Mouse (Mus musculus) layer of hippocampus, postnatal 36 days (tissue): ENCODE measurements around the gene Ube2o. TPM values are rescaled to one million over a fixed set of nuclear protein-coding genes. Genes with fewer than 3 reads are reported as not detected.
A peak's percentile ranks its signal among the peaks of the same experiment; 100 is the strongest.

Source experiments
- DNase-seq, 2 experiments: peaks; one replicate each; pipeline ENCODE4 v3.0.0; 2022
- total RNA-seq, 2 experiments: library from RNA; stranded (reverse); gene quantifications; 2 replicates each; pipeline ENCODE4 v1.2.3; 2021

Gene Ube2o
- total RNA-seq, 2 experiments from 2014 or later: 91.3 to 98.8 TPM

DNA sequence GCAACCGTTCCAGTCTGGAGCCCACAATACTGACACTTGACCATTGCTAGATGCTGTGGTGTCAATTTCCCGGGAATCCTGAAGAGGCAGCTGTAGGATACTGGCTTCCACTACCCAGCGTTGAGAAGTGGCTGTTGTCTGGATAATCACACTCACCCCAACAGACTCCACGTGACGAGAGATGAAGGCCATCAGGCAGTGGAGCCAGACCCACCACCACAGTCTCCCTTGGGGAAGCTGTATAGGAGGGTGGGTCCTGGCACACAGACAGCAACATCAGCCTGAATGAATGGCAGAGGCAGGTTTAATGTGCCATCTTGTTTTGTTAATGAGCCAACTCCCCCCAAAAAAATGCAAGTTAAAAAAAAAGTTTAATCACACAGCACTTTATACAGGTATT is 43.9 kb downstream of the Ube2o start:
- no peak for DNase-seq

DNA sequence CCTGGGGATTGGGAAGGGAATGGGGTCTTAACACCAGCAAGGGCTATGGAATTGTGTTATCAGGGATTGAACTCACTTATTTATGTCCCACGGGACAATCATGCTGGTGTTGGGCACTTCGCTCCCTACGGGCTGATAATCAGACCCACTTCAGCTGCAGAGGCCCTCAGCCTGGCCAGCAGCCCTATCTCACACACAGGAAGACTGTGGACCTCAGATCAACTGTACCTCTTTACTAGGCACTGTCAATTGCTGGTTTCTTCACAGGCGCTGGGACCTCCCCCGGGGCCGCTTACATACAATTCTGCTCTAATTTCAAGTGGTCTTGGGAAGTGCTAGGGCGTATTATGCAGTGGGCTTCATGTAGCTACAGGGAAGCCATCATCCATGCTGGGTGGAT is 44.6 kb downstream of the Ube2o start:
- DNase-seq: no peak

DNA sequence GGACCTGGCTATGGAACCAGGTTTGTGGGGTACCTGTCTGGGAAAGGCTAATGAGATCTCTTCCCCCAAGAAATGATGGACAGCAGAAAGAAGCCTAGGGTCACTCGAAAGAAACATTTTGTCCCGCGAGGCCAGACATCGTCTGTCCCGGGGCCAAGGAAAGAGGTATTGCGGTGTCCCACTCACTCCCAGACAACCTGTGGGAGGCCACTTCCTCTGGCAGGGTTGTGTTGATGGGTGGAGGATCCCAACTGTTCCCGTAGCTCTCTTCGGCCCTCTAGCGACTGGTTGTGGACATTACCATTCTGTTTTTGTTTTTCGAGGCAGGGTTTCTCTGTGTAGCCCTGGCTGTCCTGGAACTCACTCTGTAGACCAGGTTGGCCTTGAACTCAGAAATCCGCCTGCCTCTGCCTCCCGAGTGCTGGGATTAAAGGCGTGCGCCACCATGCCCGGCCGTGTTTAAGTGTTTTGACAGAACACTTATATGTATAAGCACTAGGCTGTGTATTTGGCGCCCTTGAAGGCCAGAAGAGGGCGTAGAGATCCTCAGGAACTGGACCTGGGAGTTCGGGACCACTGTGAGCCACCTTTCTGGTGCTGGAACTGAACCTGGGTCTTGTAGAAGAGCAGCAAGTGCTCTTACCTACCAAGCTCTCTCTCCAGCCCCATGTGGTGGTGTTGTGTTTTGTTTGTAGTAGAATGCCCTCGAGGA is 46.9 kb downstream of the Ube2o start:
- peak; percentile 56 to 64 for DNase-seq

DNA sequence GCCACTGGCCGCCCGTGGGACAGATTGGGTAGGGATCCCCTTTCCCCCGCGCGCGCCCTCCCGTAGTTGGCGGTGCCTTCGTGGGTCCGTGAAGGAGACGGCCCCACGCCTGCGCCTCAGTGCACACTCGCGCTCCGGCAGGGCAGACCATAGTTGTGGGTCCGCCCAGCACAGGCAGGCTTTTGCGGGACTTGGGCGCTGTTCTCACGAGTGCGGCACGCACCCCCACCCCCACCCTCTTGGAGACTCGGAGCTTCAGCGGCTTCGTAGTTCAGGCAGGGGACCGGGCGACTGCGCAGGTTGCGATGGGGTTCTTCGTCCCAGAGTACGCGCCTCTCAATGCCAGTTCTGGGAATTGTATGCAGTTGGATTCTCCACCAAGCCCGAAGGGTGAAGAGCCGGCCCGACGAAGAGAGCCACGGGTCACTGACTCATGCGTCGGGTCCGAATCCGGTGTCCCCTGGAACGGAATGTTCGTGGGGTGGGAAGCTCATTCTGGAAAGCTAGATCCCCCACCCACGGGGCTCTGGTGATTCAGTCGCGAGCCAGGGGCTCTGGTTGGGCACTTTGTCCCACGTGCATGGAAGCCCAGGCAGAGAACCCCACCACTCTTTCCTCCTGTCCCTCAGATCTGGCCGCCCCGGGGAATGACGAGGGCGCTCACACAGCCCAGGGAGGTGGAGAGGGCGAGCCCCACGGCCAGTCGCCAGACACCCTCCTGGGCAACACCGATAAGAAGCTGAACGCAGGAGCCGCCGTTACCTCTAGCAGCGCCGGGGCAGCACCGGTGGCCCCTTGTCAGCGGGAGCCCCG is 47.7 kb downstream of the Ube2o start:
- no peak for DNase-seq

DNA sequence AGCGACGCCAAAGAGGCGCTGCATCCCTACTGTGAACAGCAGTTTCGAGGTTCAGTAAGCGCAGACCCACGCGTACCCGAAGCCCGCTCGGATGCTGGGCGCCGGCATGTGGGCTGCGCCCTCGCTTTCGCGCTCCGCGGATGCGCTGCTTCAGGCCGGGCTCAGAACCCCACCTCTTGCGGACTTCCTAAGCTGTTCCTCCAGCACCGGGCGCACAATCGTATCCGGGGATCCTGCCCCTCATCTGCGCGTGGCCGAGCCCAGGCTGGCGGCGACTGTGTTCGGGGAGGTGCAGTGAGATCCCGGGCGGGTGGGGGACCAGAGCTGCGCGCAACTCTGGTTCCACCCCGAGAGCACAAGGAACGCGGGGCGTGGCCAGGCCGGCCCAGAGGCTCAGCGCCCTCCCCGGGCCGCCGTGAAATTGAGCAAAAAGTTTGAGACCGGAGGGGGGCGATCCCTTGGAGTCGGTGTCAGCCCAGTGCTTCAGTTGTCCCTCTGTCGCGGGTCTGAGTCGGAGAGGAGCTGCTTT is 48.4 kb downstream of the Ube2o start:
- peak in 1 of 2 experiments; percentile 36 for DNase-seq

DNA sequence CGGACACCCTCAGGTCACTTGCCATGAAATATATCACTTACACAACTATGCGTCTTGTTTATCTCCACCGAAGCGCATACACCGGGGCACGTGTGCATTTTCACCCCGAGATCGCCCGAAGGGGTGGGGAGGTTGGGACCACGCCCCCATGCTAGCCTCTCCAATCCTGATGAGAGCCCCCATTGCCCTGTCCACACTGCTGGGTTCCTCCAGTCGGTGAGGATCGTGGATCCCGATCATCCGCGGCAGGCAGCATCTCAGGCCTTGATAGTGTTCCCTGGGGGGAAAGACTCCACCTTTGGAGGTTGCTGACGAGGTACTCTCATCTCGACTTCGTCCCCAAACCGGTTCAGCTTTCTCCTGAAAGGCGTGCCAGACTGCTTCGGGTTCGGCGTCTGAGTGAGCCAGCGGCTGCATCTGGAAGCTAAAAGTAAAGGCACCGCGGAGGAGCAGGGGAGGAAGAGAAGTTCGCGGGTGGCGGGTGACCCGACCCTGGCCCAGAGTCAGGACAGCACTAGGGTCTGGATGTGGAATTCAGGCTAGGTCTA is 48.9 kb downstream of the Ube2o start:
- DNase-seq: no peak

DNA sequence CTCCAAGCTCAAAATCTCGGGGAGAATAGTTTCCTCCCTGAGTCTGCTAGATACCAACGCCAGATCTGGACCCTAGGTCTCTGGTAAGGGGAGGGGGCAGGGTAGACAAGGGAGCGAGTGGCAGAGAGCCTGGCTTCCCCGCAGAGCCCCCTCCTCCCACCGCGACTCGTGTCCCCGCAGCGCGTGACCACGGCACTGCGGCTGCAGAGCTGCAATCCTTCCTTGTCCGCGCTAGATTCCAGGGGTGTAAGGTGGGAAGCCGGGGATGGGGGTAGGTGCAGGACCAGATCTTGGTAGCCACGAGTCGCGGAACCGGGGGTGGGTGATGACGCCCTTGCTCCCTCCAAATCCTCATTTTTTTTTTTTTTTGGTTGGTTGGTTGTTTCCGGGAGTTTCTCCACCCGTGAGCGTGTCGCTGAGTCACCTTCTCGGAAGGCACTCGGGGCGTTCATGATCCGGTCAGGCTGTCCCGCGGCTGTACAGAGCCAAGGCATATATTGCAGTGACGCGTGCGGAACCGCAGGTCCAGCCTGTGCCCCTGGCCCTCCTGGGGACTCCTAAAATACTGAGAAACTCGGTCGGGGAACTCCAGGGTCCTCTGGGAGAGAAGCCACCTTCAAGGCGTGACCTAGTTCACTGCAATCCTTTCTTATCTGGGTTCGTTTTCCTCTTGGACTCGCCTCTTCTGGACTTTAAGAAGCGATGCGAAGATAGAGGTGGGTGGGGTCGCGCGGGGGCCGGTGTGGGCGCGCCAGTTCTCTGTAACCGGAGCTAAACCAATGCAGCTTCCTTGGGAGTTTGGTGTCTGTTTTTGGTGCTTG is 49.7 kb downstream of the Ube2o start:
- DNase-seq: no peak

DNA sequence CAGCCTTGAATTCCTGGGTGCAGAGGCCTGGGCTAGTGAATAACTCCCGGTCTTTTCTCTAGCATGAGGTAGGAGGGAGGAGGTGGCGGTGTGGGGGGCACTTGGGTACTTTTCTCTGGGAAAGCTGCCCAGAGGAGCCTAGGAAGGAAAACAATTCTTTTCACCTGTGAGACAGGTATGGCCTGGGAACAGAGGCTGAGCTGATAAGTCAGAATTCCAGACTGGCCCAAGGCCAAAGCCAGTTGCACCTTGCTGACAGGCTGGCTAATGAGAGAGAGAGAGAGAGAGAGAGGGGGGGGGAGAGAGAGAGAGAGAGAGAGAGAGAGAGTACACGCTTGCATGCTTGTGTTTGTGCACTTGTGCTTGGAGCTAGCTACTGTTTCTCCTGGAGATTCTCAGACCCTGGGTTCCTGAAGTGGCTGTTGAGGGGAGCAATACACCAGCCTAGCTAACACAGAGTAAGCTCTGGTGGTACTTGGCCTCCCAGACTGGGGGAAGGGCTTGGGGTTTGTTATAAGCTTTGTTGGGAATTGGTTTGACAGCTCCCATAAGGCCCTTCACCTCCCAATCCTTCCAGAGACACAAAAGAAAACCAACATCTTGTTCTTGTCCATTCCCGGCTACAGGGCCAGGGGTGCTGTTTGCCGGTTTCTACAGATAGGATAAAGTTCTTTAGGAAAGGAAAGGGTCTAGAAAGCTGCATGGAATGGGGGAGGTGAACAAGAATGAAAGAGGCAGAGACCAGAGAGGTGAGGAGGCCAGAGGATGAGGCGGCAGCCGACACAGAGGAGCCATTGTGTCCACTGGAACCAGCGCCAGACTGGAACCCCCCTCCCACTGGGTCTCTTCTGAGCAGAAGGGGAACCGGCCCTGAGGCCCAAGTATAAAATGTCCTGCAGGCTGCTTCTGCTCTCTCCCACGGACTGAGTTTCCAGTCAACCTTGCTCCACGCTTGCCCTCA is 50.8 kb downstream of the Ube2o start, which contains the start of gene Sphk1:
TSS of gene Sphk1 (plus strand) at position 739 of the 961 bp plus-strand sequence.
- DNase-seq: no peak

DNA sequence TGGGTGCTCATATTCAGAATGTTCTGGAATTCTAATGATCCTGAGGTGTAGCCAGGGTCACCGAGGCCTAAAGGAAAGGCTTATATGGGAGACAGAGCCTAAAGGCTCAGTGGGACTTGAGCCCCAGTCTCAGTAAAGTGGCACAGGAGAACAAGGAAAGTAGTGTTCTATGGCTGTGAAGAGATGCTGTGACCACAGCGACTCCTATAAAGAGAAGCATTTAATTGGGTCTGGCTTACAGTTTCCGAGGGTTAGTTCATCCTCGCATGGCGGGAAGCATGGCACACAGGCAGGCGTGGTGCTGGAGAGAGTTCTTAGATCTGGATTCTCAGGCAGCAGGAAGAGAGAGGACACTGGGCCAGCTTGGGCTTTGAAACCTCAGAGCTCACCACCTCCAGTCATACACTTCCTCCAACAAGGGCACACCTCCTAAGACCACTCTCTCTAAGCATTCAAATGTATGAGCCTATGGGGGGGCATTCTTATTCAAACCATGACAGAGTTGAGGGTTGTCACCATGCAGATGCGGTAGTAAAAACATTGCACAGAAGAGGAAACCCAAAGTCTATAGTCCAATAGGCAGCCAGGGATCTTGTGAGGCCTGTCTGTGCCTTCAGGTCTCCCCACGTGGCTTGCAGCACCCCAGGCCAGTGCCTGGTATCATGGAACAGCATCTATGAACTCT is 52.5 kb downstream of the Ube2o start:
- DNase-seq: no peak

DNA sequence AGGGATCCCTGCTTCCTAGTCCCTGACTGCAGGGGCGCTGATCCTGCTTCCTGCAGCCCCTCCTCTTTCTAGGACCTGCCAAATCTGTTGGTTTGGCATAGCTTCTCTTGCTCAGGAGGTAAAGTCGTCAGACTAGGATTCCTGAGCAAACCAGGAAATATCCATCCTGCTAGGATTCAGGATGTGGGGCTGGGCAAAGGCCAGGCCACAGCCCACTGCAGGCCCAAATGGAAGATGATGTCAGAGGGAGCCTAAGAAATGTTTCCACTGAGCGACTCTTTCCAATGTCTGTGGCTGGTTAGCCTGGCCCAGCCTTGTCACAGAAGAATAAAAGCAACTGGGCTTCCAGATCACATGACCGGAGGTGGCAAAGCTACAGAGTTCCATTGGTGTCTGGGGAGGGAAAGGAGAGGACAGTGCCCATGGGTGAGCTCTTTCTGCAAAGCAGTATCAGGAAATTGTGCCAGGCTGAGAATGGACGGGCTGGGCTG is 57.5 kb downstream of the Ube2o start:
- no peak for DNase-seq

DNA sequence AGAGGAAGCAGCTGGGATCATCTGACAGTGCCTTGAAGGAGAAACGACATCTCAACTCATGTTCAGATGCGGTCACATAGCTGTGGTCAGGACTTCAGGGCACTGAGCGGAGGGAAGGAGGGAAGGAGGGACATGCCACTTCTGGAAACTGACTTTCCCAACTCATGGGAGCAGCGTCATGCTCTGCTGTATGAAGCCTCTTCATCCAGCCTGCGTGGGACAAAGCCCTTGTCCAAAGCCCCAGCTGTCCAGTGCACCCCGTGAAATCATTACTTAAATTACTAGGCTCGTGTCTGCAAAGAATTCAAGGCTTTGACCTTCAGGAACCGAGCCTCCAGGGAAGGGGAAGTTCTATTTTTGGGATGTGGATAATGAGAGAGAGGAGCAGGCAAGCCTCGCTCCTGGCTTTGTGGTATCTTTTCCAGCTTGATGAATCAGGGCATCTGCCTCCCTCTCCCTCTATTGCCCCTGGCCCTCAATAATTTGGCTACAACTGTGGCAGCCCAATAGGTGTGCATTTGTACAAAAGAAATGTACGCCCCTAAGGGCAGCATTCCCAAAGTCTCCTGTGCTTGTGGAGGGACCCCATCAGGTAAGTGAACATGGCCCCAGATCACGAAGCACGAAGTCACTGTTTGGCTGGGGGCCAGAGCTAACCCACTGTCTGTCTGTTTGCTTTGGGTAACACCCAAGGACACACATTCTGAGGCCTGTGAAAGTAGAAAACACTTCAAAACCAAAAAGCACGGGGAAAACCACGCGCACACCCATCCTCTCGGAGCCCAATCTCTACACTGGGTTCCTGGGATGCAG is 58.2 kb downstream of the Ube2o start:
- no peak for DNase-seq

DNA sequence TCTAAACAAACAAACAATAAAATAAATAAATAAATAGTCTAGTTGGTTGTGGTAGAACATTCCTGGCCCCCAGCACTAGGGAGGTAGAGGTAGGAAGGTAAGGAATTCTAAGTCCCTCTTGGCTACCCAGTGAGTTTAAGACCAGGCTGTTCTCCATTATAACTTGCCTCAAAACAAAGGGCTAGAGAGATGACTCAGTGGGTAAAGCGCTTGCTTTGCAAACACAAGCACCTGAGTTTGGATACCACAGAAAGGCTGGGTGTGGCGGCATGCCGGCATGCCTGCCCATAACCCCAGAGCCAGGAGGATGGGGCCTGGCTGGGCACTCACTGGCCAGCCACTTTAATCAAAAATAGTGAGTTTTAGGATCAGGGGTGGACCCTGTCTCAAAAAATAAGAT is 59.2 kb downstream of the Ube2o start:
- no peak for DNase-seq

DNA sequence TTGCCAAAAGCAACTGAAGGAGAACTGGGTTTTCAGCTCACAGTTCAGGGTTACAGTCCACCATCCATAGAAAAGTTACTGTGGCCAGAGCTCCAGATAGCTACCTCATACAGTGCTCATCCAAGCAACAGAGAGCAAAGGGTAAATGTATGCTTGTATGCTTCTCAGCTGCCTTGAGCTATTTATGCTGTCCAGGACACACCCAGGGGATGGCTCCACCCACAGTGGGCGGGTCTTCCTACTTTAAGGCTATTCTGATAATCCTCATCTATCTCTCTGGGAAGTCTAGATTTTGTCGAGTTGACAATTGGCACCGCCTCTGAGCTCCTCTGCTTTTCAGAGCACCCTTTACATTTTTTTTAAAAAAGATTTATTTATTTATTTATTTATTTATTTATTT is 60.1 kb downstream of the Ube2o start:
- no peak for DNase-seq

DNA sequence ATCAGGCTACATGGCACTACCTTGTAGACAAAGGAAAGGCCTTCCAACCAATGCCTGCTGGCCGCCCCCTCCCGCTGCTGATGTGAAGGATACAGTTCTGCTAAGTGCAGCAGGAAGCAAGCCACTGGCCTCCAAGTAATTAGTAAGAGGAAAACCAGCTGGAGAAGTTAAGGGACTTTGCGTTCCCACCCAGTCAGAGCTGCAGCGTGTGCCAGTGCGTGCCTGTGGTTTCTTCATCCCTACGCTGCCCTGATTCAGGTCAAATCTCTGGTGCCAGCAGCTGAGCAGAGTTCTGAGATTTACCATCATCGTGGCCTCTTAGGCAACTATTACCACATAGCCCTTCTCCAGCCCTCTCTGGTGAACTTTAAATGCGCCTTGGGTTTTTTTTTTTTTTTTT is 62.8 kb downstream of the Ube2o start:
- no peak for DNase-seq

DNA sequence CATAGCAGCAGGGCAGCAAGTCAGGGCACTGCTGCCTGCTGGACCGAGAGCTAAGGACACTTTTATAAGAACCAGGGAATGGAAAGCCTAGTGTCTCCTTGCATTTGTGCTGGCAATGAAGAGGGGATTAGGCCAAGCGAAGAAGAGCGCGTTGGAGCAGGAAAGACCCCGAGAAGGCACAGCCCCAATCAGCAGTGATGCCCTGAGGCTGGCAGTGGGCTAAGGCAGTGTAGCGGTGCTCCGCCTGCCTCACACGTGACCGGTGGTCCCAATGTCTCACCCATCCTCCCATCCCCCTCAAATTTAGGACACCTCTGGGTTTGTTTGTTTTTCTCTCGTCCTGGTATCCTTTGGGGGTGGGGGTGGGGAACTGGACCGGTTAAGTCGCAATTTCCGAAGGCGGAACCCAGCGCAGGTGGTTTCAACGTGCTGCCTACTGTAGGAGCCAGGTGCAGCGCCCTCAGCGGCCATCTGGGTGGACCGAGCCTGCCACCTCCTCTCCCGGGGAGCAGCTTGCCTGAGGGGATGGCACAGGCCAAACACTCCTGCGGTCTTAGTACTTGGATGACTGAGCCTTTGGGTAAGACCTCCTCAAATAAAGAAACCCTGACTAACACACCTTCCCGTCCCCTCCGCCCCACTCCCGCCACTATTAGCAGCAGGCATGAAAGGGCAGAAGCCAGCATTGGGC is 65.8 kb downstream of the Ube2o start:
- no peak for DNase-seq

DNA sequence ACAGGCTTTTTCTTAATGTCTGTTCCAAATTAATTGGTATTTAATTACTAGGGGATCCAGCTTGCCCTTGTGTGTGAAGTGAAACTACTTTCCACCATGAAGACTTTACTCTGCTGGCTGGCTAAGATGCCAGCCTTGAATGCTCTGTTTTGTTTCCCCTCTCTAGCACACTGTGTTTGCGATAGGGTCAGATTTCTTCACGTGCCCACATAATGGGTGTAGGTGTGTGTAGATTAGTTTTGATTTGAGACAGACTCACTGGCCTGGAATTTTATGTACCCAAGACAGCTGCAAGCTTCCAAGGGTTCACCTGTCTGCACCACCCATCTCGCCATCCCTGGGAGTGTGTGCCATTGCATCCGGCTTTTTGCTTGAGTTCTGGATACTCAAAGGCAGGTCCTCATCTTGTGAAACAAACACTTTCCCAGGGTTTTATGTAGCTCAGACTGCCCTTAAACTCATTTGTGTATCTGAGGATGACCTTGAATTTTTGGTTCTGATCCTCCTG is 67.7 kb downstream of the Ube2o start:
- DNase-seq: no peak

DNA sequence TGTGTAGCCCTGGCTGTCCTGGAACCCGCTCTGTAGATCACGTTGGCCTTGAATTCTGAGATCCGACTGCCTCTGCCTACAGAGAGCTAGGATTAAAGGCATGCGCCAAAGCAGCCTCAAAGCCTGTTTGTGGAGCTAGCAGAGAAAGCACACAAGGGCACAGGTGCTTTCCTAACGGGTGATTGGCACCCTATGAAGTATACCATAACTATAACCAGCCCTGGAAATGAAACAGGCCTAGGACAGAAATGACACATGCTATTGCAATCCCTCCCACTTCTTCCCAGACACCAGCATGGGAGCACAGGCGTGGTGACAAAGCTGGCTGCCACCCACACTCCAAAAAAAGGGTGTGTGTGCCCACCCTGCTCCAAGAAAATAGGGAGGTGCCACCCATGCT is 68.3 kb downstream of the Ube2o start:
- peak in 1 of 2 experiments; percentile 42 for DNase-seq

DNA sequence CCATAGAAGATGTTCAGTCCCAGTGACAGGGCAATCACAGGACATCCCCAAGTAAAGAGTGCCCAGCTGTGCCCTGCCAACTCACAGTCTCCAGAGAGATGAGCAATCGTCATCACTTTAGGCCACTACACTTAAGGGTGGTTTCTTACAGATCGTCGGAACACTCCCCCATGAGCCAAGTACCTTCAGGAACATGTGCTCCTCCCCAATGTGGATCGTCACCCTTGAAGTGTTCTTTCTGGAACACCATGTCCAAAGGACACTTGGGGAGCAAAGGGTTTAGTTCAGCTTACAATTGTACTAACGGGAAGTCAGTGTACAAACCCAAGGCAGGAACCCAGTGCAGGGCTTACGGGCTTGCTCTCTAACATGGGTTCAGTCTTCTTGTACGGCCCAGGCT is 69.1 kb downstream of the Ube2o start:
- DNase-seq: no peak
